ENCODE assay signal across 9 mouse cellular contexts in genomic region chr11:30367373-30368225, GRCm38 (mm10).
A peak's percentile ranks its signal among the peaks of the same experiment; 100 is the strongest.
DNase-seq lines count a peak whose midpoint lies in the region; ATAC-seq lines count a peak whose summit lies in the region.
"Had no signal": no experiment of that assay in that cellular context is flagged by ENCODE, and none has a peak within 500 bp of the region (broad histone marks: within the 10 kb centered on the region; RNA-seq: fewer than 3 reads in every experiment).

No protein-coding gene starts in this region.

- H3K4me1 ChIP-seq in hindbrain, embryonic 16.5 days (ENCODE audit: control insufficient read depth, insufficient read depth, low read depth, low read length), result no peaks in the 10 kb centered on the region

- WGBS in hindbrain, embryonic 16.5 days, result 57% methylated on average over 5 of the region's 5 CpGs

- no peak overlapping the region for H3K27ac ChIP-seq in hindbrain, embryonic 16.5 days (ENCODE audit: low read depth, low read length)
- H3K27ac ChIP-seq: liver, embryonic 14.5 days had no signal

- peak; percentile 17 to 29 for DNase-seq in heart, adult 9 months (ENCODE audit: low spot score in 2 of 2)
- no peak for DNase-seq in heart, postnatal 25 days (ENCODE audit: low spot score)
- DNase-seq in adrenal gland, postnatal 36 days, result peak; percentile 59 to 67
- peak; percentile 30 to 34 for DNase-seq in left cerebral cortex, postnatal 14 days (ENCODE audit: low spot score in 2 of 2)
- no peak for DNase-seq in lung, adult 18-20 months

- ATAC-seq in hindbrain, embryonic 16.5 days, result peak; percentile 81
- no peak for ATAC-seq in CD4-positive, CD25-positive, alpha-beta regulatory T cell, adult 4 months
- ATAC-seq in erythroid progenitor cell, adult 5-6 weeks (replicated peaks; ENCODE audit: low FRiP score, poor library complexity, severe bottlenecking), result no peak

- no peak overlapping the region for H3K9ac ChIP-seq in hindbrain, embryonic 16.5 days (ENCODE audit: low read depth, low read length)
- H3K9ac ChIP-seq: liver, embryonic 14.5 days had no signal

- H3K4me2 ChIP-seq in hindbrain, embryonic 16.5 days (ENCODE audit: low read length), result no peak overlapping the region

- no peaks in the 10 kb centered on the region for H3K27me3 ChIP-seq in hindbrain, embryonic 16.5 days (replicated peaks; ENCODE audit: control insufficient read depth, insufficient read depth, low read length)

- H3K36me3 ChIP-seq in hindbrain, embryonic 16.5 days (ENCODE audit: control insufficient read depth, insufficient read depth, low read length), result no peaks in the 10 kb centered on the region

- H3K9me3 ChIP-seq in hindbrain, embryonic 16.5 days (ENCODE audit: control insufficient read depth, low read length), result no peaks in the 10 kb centered on the region

- H3K4me3 ChIP-seq in hindbrain, embryonic 16.5 days (ENCODE audit: low read length), result no peak overlapping the region

- intact Hi-C loops in heart, postnatal 25 days (cut with DNase I), result loop anchor here (2.0 to 5.0 kb wide), 5 partner anchors 77 to 290 kb away; no protein-coding TSS in a partner anchor
- intact Hi-C loops in left cerebral cortex, postnatal 14 days (cut with DNase I), result loop anchor here (10.0 kb wide), 1 partner anchor 73 kb away; no protein-coding TSS in a partner anchor

Comparison
In these comparisons a context has a peak if more than half of its experiments do, and no peak if none do; other contexts are left out.
1. DNase-seq: peak in heart, adult 9 months (2 of 2), adrenal gland, postnatal 36 days (2 of 2) and left cerebral cortex, postnatal 14 days (2 of 2); none in heart, postnatal 25 days (single experiment) and lung, adult 18-20 months (0 of 2).